Mouse (Mus musculus) embryonic facial prominence, embryonic 11.5 days (tissue): Measurements from ENCODE around the gene Khdc1a. TPM values are rescaled to one million over a fixed set of nuclear protein-coding genes. Genes with fewer than 3 reads are reported as not detected.

Experiments
- ATAC-seq: fragments of 200-750 bp; cut with Nextera tagmentation; replicated peaks from 2 replicates; pipeline ENCODE4 v1.8.0; 2017; ENCODE audit warnings: low read depth; ENCODE audit not compliant: insufficient number of reproducible peaks, low FRiP score, low TSS enrichment
- DNase-seq: peaks from one replicate; pipeline ENCODE4 v3.0.0-alpha.2; 2015; ENCODE audit warnings: low spot score
- H3K27ac ChIP-seq: fragments of 300-500 bp; sonication (generic); replicated peaks from 2 replicates; pipeline ENCODE4 v1.5.1; 2014; ENCODE audit warnings: mild to moderate bottlenecking, low read depth, low read length, control low read depth
- H3K27me3 ChIP-seq: fragments of 300-500 bp; sonication (generic); 2 replicates; pipeline ENCODE4 v1.6.1; 2014; ENCODE audit warnings: mild to moderate bottlenecking, low read length, moderate library complexity, mixed read lengths; ENCODE audit not compliant: control insufficient read depth, insufficient read depth
- H3K36me3 ChIP-seq: fragments of 300-500 bp; sonication (generic); replicated peaks from 2 replicates; pipeline ENCODE4 v1.6.1; 2014; ENCODE audit warnings: low read depth, mild to moderate bottlenecking, low read length, moderate library complexity, mixed read lengths; ENCODE audit not compliant: control insufficient read depth, insufficient read depth
- H3K4me1 ChIP-seq: fragments of 300-500 bp; sonication (generic); 2 replicates; pipeline ENCODE4 v1.6.1; 2014; ENCODE audit warnings: low read length, mixed read lengths; ENCODE audit not compliant: control insufficient read depth, insufficient read depth
- H3K4me2 ChIP-seq: fragments of 300-500 bp; sonication (generic); 2 replicates; pipeline ENCODE4 v1.6.1; 2014; ENCODE audit warnings: low read depth, mild to moderate bottlenecking, control low read depth, low read length, moderate library complexity
- H3K4me3 ChIP-seq: fragments of 300-500 bp; sonication (generic); 2 replicates; pipeline ENCODE4 v1.5.1; 2014; ENCODE audit warnings: low read depth, low read length, control low read depth
- H3K9ac ChIP-seq: fragments of 300-500 bp; sonication (generic); replicated peaks from 2 replicates; pipeline ENCODE4 v1.6.1; 2014; ENCODE audit warnings: mild to moderate bottlenecking, control low read depth, low read length
- H3K9me3 ChIP-seq: fragments of 300-500 bp; sonication (generic); replicated peaks from 2 replicates; pipeline ENCODE4 v1.6.1; 2016; ENCODE audit warnings: mild to moderate bottlenecking, low read length, inconsistent platforms, mixed read lengths; ENCODE audit not compliant: control insufficient read depth
- WGBS: fragments of 180-500 bp; shearing (Covaris S2); extraction: QIAGEN DNeasy Blood & Tissue Kit; methylation state at CpG from one replicate; pipeline ENCODE4 v1.1.7; 2014; 5-methylcytosine and 5-hydroxymethylcytosine counted together
- polyA plus RNA-seq: library from polyadenylated mRNA; unstranded; fragments of >200 nt; fragmentation: Nextera tagmentation; extraction: Ambion mirVana; gene quantifications from 2 replicates; pipeline ENCODE4 v1.2.1, GENCODE M21; 2014

Gene Khdc1a
- polyA plus RNA-seq: not detected in 2 replicates

DNA sequence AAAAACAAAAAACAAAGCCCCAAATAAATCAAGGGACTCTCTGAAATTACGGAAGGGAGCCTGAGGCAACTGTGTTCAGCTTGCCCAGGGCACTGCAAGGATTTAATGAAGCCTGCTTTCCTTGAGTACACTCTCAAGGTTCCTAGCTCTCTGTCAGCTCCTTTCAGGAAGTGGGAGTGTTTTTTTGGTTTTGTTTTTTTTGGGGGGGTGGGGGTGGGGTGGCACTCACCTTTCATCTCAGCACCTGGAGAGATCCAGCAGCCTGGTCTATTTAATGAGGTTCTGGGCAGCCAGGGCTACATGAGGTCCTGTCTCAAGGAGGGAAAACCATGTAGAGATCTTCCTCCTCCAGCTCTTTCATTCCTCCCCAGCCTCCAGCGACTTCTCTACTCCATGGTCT lies at the start of gene Khdc1a:
Khdc1a (plus strand) TSS at position 301 of the 400 bp plus-strand sequence.
- Histone ChIP-seq H3K27ac (no peak within 1 kb of the TSS), H3K4me2 (no peak within 1 kb of the TSS), H3K36me3 (no peaks in the 10 kb centered on the region), H3K27me3 (no peaks in the 10 kb centered on the region), H3K9ac (no peak within 1 kb of the TSS), H3K4me1 (no peaks in the 10 kb centered on the region), H3K4me3 (no peak within 1 kb of the TSS), H3K9me3 (no peaks in the 10 kb centered on the region)
- no peak for ATAC-seq
- WGBS: 75% methylated on average over 2 of the region's 2 CpGs
- DNase-seq: no peak

DNA sequence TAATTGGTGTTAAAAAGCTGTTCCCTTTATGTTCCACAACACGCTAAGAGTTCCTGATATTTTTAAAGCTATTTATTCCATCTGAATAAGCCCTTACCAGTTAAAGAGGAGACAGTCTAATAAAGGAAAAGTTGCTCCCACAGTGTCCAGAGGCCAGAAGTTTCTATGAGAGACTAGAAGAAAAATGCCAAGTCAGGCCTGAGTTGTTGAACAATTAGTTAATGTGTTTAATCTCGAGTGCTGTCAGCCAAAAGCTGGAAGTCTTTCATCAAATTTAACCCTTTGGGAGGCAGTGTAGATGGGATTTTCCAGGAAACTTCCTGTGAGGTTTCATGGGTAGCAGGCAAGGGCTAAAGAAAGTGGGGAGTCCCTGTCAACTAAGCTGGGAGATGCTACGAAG lies 49.6 kb upstream of the Khdc1a start:
- WGBS: 59% methylated on average over 3 of the region's 3 CpGs
- no peak overlapping the region for H3K9ac ChIP-seq
- H3K4me3 ChIP-seq: no peak overlapping the region
- H3K4me2 ChIP-seq: no peak overlapping the region
- no peak for DNase-seq
- no peak for ATAC-seq
- H3K36me3 ChIP-seq: no peaks in the 10 kb centered on the region
- H3K4me1 ChIP-seq: no peaks in the 10 kb centered on the region
- H3K27ac ChIP-seq: no peak overlapping the region
- no peaks in the 10 kb centered on the region for H3K27me3 ChIP-seq
- H3K9me3 ChIP-seq: no peaks in the 10 kb centered on the region

DNA sequence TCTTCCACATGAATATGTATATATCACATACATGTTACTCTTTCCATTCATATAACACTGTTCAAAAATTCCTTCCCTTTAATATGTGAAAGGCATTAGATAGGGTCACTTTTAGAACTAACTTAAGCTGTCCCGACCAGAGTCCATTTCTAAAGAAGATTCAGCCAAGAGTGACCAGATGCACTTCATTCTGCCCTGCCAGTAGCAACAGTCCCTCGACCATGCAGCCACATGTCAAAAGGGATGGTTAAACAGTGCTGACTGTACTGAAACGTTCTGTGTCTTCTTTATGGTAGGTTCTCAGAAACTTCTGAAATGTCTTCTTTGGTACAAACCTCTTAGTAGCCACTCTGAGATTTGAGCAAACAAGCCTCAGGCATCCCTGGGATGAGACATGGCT lies 47.8 kb upstream of the Khdc1a start:
- Histone ChIP-seq H3K27me3 (no peaks in the 10 kb centered on the region), H3K4me1 (no peaks in the 10 kb centered on the region), H3K36me3 (no peaks in the 10 kb centered on the region), H3K9me3 (no peaks in the 10 kb centered on the region), H3K4me2 (no peak overlapping the region), H3K4me3 (no peak overlapping the region), H3K27ac (no peak overlapping the region), H3K9ac (no peak overlapping the region)
- no peak for ATAC-seq
- no peak for DNase-seq
- WGBS: 73% methylated on average over 3 of the region's 3 CpGs

DNA sequence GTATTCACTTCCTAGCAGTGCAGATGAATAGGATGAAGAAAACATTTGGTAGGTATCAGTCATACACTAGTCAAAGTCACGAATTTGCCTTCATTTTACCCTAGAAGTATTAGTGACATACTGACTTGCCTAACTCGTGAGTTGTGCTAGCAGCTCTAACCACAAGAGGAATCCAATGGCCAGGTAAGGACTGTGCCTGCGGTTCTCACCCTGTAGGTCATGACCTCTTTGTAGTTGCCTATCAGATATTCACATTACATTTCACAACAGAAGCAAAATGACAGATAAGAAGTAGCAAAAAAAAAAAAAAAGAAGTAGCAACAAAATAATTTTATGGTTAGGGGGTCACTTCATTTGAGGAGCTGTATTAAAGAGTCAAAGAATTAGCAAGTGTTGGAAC lies 45.3 kb upstream of the Khdc1a start:
- ATAC-seq (no peak), DNase-seq (no peak)
- WGBS: 82% methylated on average over 3 of the region's 3 CpGs

DNA sequence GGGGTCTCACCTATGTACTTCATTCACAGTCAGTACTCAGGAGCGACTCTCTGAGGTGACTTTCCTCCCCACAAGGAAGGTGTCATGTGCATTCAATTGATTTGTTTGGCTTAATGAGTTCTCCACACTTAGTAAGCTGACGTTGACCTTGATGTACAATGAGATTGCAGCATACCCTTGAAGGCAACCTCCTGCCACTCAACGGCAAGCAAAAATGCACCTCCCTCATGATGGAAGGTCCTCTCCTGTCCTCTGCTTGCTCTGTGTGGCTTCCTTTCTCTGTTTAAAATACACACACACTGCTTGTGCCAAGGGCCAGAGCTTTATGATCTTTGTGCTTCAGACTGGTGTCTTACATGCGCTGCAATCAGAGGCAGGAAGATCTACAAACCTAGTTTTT lies 44.8 kb upstream of the Khdc1a start:
- no peaks in the 10 kb centered on the region for H3K9me3 ChIP-seq
- DNase-seq (no peak), ATAC-seq (no peak)
- WGBS: 80% methylated on average over 4 of the region's 4 CpGs
- no peak overlapping the region for H3K9ac ChIP-seq
- H3K4me1 ChIP-seq: no peaks in the 10 kb centered on the region
- no peaks in the 10 kb centered on the region for H3K36me3 ChIP-seq
- no peak overlapping the region for H3K4me3 ChIP-seq
- no peak overlapping the region for H3K27ac ChIP-seq
- H3K27me3 ChIP-seq: no peaks in the 10 kb centered on the region
- H3K4me2 ChIP-seq: no peak overlapping the region

More for the DNA sequence above, 45.3 kb upstream of the Khdc1a start:
- Histone ChIP-seq H3K36me3 (no peaks in the 10 kb centered on the region), H3K9ac (no peak overlapping the region), H3K4me2 (no peak overlapping the region), H3K4me1 (no peaks in the 10 kb centered on the region), H3K9me3 (no peaks in the 10 kb centered on the region), H3K4me3 (no peak overlapping the region), H3K27me3 (no peaks in the 10 kb centered on the region), H3K27ac (no peak overlapping the region)

DNA sequence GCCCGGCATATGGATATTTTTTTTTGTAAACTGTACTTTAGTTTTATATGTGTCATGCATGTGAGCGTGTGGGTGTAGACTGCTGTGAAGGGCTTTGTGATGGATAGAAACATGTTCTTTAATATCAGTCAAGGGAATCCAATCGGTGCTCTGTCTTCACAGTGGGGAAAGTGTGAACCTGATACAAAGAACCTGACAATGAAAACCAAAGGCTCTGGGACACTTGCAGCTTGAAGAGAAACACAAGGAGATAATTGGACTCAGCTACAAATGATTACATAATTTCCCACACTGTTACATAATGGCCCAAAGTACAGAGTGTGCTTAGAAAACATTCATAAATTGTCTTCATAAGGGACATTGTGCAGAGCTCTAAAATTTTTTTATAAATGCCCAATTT lies 44.0 kb upstream of the Khdc1a start:
- no peak overlapping the region for H3K4me2 ChIP-seq
- H3K9ac ChIP-seq: no peak overlapping the region
- ATAC-seq: no peak
- no peak for DNase-seq
- H3K4me3 ChIP-seq: no peak overlapping the region
- no peaks in the 10 kb centered on the region for H3K4me1 ChIP-seq
- no peaks in the 10 kb centered on the region for H3K36me3 ChIP-seq
- no peaks in the 10 kb centered on the region for H3K9me3 ChIP-seq
- H3K27me3 ChIP-seq: no peaks in the 10 kb centered on the region
- 90% methylated on average over 3 of the region's 3 CpGs for WGBS
- no peak overlapping the region for H3K27ac ChIP-seq

DNA sequence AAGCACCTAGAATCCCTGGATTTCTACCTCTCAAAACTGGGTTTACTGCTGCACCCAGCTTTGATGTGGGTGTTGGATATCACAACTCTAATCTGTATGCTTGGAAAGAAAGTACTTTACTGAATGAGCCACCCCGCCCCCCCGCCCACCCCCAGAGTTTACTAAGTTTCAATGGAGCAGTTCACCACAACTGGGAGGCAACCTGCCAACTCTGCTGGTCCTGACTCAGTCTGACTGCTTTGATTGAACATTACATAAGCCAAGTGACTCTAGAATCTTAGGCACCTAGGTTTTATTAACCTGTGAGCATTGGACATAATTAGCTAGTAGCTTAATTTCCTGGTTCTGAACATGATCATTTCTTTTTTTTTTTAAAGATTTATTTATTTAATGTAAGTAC lies 35.1 kb upstream of the Khdc1a start:
- H3K4me1 ChIP-seq: no peaks in the 10 kb centered on the region
- no peak overlapping the region for H3K4me3 ChIP-seq
- H3K27me3 ChIP-seq: no peaks in the 10 kb centered on the region
- 83% methylated on average over 2 of the region's 2 CpGs for WGBS
- ATAC-seq (no peak), DNase-seq (no peak)
- H3K27ac ChIP-seq: no peak overlapping the region
- H3K4me2 ChIP-seq: no peak overlapping the region
- H3K9ac ChIP-seq: no peak overlapping the region
- no peaks in the 10 kb centered on the region for H3K9me3 ChIP-seq
- H3K36me3 ChIP-seq: no peaks in the 10 kb centered on the region

DNA sequence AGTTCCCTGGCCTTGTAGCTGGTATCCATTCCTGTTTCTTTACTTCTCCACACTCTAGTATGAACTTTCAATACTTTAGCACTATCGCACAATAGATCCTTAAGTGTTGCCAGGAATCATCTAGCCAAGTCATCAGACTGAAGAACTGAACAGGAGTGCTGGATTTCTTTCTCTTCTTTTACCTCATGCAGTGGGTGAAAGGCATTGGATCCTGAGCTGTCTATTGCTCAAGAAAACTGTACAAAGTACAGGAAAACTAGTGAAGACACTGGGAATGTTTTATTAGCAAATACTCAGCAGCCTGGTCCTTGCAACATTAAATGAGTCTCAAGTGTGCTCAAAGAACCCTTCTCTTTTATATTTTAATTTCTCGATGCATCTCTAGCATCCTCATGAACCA lies 33.7 kb upstream of the Khdc1a start:
- Histone ChIP-seq H3K9ac (no peak overlapping the region), H3K4me1 (no peaks in the 10 kb centered on the region), H3K4me2 (no peak overlapping the region), H3K4me3 (no peak overlapping the region), H3K27me3 (no peaks in the 10 kb centered on the region), H3K9me3 (no peaks in the 10 kb centered on the region), H3K36me3 (no peaks in the 10 kb centered on the region), H3K27ac (no peak overlapping the region)
- no peak for DNase-seq
- WGBS: 91% methylated on average over 2 of the region's 2 CpGs
- ATAC-seq: no peak
